Mouse (Mus musculus): ENCODE data around the gene Ippk. TPM values are rescaled to one million over a fixed set of nuclear protein-coding genes. Genes with fewer than 3 reads are reported as not detected.

Gene Ippk
- total RNA-seq, 2 experiments from 2014 or later, result 16.4 to 16.8 TPM

GRCm38 (mm10) chr13:49478851-49479374, 57.9 kb downstream of the Ippk start:
- DNase-seq (ENCODE audit: low spot score in 2 of 2), result no peak

DNA sequence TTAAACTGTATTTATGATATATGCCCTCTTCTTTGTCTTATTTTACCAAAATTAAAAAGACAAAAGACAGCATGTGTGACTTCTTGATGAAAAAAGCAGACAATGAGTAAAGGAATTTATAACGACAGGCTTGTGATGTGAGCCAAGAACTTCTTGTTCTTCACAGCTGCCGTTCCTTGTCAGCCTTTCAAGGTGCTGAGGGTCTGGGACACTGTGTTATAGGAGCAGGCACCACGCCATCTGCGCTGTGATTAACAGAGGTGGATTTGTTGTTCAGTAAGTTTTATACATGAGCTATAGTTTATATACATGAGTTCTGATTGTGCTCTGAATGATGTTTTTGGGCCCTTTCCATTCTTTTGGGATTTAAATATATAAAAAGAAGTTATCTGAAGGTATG, 58.4 kb downstream of the Ippk start:
- DNase-seq (ENCODE audit: low spot score in 2 of 2), result no peak

DNA sequence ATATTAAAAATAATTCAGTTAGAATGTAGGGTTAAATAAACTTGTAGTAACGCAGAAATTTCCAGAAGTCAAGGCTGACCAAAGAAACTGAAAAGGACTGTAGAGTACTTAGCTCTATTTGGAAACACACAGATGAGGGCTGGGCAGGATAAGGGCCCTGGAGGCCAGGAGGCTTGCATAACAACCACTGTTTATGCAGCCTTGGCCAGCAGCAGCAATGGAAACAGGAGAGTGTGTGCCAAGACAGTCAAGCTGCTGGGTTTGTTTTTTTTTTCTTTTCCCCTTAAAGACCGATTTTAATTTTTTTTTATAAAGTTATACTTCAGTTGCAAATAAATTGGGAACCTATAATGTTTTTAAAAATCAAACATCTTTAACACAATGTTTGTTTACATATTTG, 59.0 kb downstream of the Ippk start:
- no peak for DNase-seq (ENCODE audit: low spot score in 2 of 2)

GRCm38 (mm10) chr13:49480551-49480950, 59.5 kb downstream of the Ippk start:
- DNase-seq (ENCODE audit: low spot score in 2 of 2), result no peak

GRCm38 (mm10) chr13:49485388-49485787, 64.3 kb downstream of the Ippk start:
- no peak for DNase-seq (ENCODE audit: low spot score in 2 of 2)

DNA sequence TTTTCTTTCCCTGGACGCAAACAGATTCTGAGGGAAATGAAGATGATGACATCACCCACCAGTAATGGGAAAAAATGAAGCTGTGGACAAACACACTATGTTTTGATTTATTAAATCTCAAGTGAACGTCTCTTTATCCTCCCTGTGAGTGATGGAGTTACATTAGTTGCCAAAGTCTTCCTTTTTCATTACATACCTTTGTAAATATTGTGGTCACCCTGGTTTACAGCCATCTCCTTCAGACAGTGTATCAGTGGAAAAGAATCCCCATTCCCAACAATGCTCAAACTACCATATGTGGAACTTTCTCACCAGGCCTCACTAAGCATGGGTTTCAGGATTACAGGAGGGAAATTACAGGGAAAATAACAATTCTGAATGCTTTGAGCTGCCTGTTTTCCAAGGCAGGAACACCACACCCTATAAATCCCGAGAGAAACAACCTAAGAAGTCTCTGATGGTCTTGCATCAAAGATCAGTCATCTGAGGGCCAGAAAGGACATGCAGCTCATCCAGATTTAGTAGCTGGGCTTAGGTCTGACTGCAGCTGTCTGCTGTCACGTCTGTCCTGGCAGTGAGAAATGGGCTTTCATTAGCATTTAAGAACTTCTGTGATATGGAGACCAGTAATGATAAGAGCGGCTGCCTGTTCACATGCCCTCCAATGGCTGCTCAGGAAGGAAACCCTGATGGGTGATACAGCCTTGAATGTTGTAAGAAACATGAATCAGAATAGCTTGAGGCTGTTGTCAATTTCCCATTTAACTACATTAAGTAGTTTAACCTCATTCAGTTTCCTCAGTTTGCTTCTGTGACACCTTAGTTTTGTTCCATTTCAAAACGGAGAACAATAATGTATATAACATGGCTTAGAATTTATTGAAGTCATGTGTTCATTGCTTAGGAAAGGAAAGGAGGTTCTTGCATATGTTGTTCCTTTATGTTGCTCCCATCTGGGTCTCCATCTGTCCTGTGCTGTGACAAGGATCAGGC, 71.6 kb downstream of the Ippk start, which contains the start of gene Tes3-ps:
Gene Tes3-ps, plus strand, starts transcription at position 943 of the 993 bp plus-strand sequence.
- DNase-seq (ENCODE audit: low spot score in 2 of 2), result no peak

GRCm38 (mm10) chr13:49504510-49504909, 83.5 kb downstream of the Ippk start, which contains the start of gene Ecm2:
Ecm2 (plus strand) TSS chr13:49504810.
- no peak for DNase-seq (ENCODE audit: low spot score in 2 of 2)

DNA sequence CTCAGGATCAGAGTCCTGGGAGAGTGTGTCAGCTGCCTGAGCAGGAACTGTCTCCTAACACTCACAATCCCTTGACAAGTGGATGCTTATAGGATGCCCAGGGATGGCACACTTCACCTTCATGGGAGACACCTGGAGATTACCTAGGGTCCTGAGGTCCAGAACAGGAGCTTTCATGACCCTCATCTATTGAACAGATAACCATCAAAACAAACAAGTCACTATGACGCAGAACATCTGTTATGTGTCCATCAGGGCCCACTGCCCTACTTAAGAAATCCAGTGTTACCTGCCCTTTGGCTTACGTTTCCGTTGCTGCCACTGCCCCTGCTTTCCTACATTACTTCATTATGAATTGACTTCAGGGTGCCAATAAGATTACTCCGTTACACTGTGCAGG, 84.7 kb downstream of the Ippk start:
- no peak for DNase-seq (ENCODE audit: low spot score in 2 of 2)

- no peak for DNase-seq (ENCODE audit: low spot score in 2 of 2)
Measured at GRCm38 (mm10) chr13:49507176-49507575, 86.1 kb downstream of the Ippk start.

Other genes with a start within 250 kb of the Ippk start
- 10 to 100 TPM; 23.3 to 24.5 TPM for gene Ninj1, start 233.8 kb upstream of the Ippk start, total RNA-seq (2021)
- gene Card19, start 205.2 kb upstream of the Ippk start, total RNA-seq (2021), result 10 to 100 TPM; 13.2 to 13.5 TPM
- gene Susd3, start 172.5 kb upstream of the Ippk start, total RNA-seq (2021), result 1 to 10 TPM; 2.4 to 2.5 TPM
- gene Fgd3, start 100.9 kb upstream of the Ippk start, total RNA-seq (2021), result 1 to 10 TPM; 7.9 to 8.1 TPM
- 10 to 100 TPM; 45.0 to 45.3 TPM for gene Bicd2, start 79.7 kb upstream of the Ippk start, total RNA-seq (2021)
- gene Tes3-ps, start 72.1 kb downstream of the Ippk start, total RNA-seq (2021), result 1 to 10 TPM; 1.5 to 1.8 TPM
- 1 to 10 TPM; 3.0 to 3.4 TPM for gene Ecm2, start 83.6 kb downstream of the Ippk start, total RNA-seq (2021)
- 1 to 10 TPM; 1.2 to 1.8 TPM for gene Aspn, start 123.2 kb downstream of the Ippk start, total RNA-seq (2021)
- gene Omd, start 161.2 kb downstream of the Ippk start, total RNA-seq (2021), result under 1 TPM; 0.66 to 0.85 TPM
- gene Ogn, start 186.8 kb downstream of the Ippk start, total RNA-seq (2021), result 1 to 10 TPM; 4.2 to 4.5 TPM
- gene Cenpp, start 231.5 kb downstream of the Ippk start, total RNA-seq (2021), result 1 to 10 TPM; 1.3 to 1.8 TPM
- gene Nol8, start 231.8 kb downstream of the Ippk start, total RNA-seq (2021), result 10 to 100 TPM; 23.5 to 30.2 TPM

All from layer of hippocampus, postnatal 10 days (tissue).